Mouse (Mus musculus) embryonic facial prominence, embryonic 15.5 days (tissue): ENCODE data around the gene Ldhal6b. TPM values are rescaled to one million over a fixed set of nuclear protein-coding genes. Genes with fewer than 3 reads are reported as not detected.

Source experiments
- ATAC-seq: fragments of 200-750 bp; cut with Nextera tagmentation; 2 replicates; pipeline ENCODE4 v1.8.0; 2017; ENCODE audit warnings: low read depth, moderate TSS enrichment; ENCODE audit not compliant: insufficient number of reproducible peaks, low FRiP score, low TSS enrichment
- H3K27ac ChIP-seq: fragments of 300-500 bp; sonication (generic); replicated peaks from 2 replicates; pipeline ENCODE4 v1.5.1; 2015; ENCODE audit warnings: mild to moderate bottlenecking, inconsistent platforms
- H3K27me3 ChIP-seq: fragments of 300-500 bp; sonication (generic); 2 replicates; pipeline ENCODE4 v1.6.1; 2015; ENCODE audit warnings: inconsistent platforms
- H3K36me3 ChIP-seq: fragments of 300-500 bp; sonication (generic); 2 replicates; pipeline ENCODE4 v1.6.1; 2015; ENCODE audit warnings: mild to moderate bottlenecking, inconsistent platforms
- H3K4me1 ChIP-seq: fragments of 300-500 bp; sonication (generic); 2 replicates; pipeline ENCODE4 v1.6.1; 2015; ENCODE audit warnings: inconsistent platforms
- H3K4me2 ChIP-seq: fragments of 300-500 bp; sonication (generic); replicated peaks from 2 replicates; pipeline ENCODE4 v1.6.1; 2015; ENCODE audit warnings: mild to moderate bottlenecking, inconsistent platforms
- H3K4me3 ChIP-seq: fragments of 300-500 bp; sonication (generic); replicated peaks from 2 replicates; pipeline ENCODE4 v1.5.1; 2015; ENCODE audit warnings: mild to moderate bottlenecking, inconsistent platforms
- H3K9ac ChIP-seq: fragments of 300-500 bp; sonication (generic); 2 replicates; pipeline ENCODE4 v1.6.1; 2015; ENCODE audit warnings: inconsistent platforms
- H3K9me3 ChIP-seq: fragments of 300-500 bp; sonication (generic); replicated peaks from 2 replicates; pipeline ENCODE4 v1.6.1; 2016; ENCODE audit warnings: inconsistent platforms
- WGBS: fragments of 180-500 bp; shearing (Covaris S2); methylation state at CpG from one replicate; pipeline ENCODE4 v1.1.7; 2015; 5-methylcytosine and 5-hydroxymethylcytosine counted together
- polyA plus RNA-seq: library from polyadenylated mRNA; unstranded; fragments of >200 nt; fragmentation: Nextera tagmentation; extraction: Ambion mirVana; gene quantifications from 2 replicates; pipeline ENCODE4 v1.2.1, GENCODE M21; 2015

The Ldhal6b gene
- polyA plus RNA-seq, 1 experiment from 2014 or later, result not detected

- Histone ChIP-seq H3K9ac (no peak overlapping the region), H3K9me3 (no peaks in the 10 kb centered on the region), H3K4me3 (no peak overlapping the region), H3K27me3 (0 out of 2 replicates have a peak, but pooled peaks cover 2% of the 10 kb centered on the region), H3K4me2 (no peak overlapping the region), H3K4me1 (0 out of 2 replicates have a peak, but pooled peaks cover 4% of the 10 kb centered on the region), H3K27ac (no peak overlapping the region), H3K36me3 (peaks cover 14% of the 10 kb centered on the region)
- 91% methylated on average over 17 of the region's 17 CpGs for WGBS
- no peak for ATAC-seq
Observed at GRCm38 (mm10) chr17:5411205-5411604, 7.4 kb downstream of the Ldhal6b start.

DNA sequence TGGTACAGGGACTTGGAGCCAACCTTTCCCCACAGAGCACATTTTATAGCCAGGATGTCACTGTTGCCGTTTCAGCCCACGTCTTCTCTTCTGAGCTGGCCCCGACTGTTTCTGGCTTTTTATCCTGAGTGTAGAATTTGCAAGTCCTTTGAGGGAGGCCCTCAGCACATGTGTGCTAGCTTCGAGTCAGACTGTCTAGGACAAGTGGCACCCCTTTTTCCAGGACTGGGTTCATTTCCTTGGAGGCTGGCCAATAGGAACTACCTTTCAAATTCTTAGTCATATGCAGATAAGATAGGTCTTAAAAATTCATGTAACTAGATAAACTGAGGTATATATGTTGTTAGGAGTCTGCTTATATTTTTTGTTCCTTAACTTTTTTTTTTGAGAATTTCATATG is 8.2 kb downstream of the Ldhal6b start:
- ATAC-seq, result no peak
- Histone ChIP-seq H3K9me3 (no peaks in the 10 kb centered on the region), H3K4me2 (no peak overlapping the region), H3K9ac (no peak overlapping the region), H3K36me3 (peaks cover 14% of the 10 kb centered on the region), H3K27me3 (peaks cover 2% of the 10 kb centered on the region; the same call in 1 of the 2 replicates), H3K27ac (no peak overlapping the region), H3K4me3 (no peak overlapping the region), H3K4me1 (peaks cover 4% of the 10 kb centered on the region; the same call in 1 of the 2 replicates)
- 85% methylated on average over 4 of the region's 4 CpGs for WGBS

- H3K27ac ChIP-seq, result no peak overlapping the region
- H3K4me2 ChIP-seq, result no peak overlapping the region
- peaks cover 16% of the 10 kb centered on the region for H3K4me1 ChIP-seq
- H3K9ac ChIP-seq, result no peak overlapping the region
- H3K27me3 ChIP-seq, result peaks cover 11% of the 10 kb centered on the region; the same call in 1 of the 2 replicates
- no peak for ATAC-seq
- H3K4me3 ChIP-seq, result no peak overlapping the region
- peaks cover 14% of the 10 kb centered on the region for H3K36me3 ChIP-seq
- H3K9me3 ChIP-seq, result no peaks in the 10 kb centered on the region
- WGBS, result 70% methylated on average over 6 of the region's 6 CpGs
Observed at GRCm38 (mm10) chr17:5407030-5407429, 11.5 kb downstream of the Ldhal6b start.

DNA sequence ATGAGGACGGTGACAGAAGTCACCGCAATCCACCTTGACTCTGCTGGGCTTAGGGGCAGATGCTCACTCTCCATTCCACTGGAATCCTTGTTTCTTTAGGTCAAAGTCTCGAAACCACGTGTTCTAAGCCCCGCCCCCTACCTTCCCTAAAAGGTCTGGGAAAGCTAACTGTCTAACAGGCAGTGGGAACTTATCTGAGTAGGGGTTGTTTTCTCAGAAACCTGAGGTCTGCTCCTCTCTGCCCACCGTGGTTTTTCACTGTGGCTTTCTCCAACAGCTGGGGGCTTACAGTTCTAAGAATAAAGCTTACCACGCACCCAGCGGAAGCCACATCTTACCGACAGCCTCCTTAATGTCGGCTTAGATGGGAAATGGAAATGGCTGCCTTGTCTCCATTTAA is 12.0 kb downstream of the Ldhal6b start:
- Histone ChIP-seq H3K4me2 (no peak overlapping the region), H3K36me3 (peaks cover 14% of the 10 kb centered on the region), H3K9ac (no peak overlapping the region), H3K9me3 (no peaks in the 10 kb centered on the region), H3K27ac (no peak overlapping the region), H3K4me3 (no peak overlapping the region), H3K27me3 (peaks cover 11% of the 10 kb centered on the region; the same call in 1 of the 2 replicates), H3K4me1 (peaks cover 20% of the 10 kb centered on the region)
- 36% methylated on average over 10 of the region's 10 CpGs for WGBS
- no peak for ATAC-seq

- 75% methylated on average over 6 of the region's 6 CpGs for whole genome bisulfite sequencing
- Histone ChIP-seq H3K4me3 (no peak overlapping the region), H3K4me2 (no peak overlapping the region), H3K27ac (no peak overlapping the region), H3K9me3 (no peaks in the 10 kb centered on the region), H3K9ac (no peak overlapping the region), H3K27me3 (peaks cover 11% of the 10 kb centered on the region; the same call in 1 of the 2 replicates), H3K36me3 (no peaks in the 10 kb centered on the region), H3K4me1 (peaks cover 28% of the 10 kb centered on the region)
- ATAC-seq, result no peak
Observed at GRCm38 (mm10) chr17:5403885-5404284, 14.7 kb downstream of the Ldhal6b start.

- 26% methylated on average over 8 of the region's 8 CpGs for WGBS
- Histone ChIP-seq H3K4me2 (peak overlapping the region; percentile 37), H3K9ac (no peak overlapping the region), H3K27ac (no peak overlapping the region), H3K4me3 (no peak overlapping the region), H3K27me3 (peaks cover 11% of the 10 kb centered on the region; the same call in 1 of the 2 replicates), H3K9me3 (no peaks in the 10 kb centered on the region), H3K4me1 (peaks cover 29% of the 10 kb centered on the region), H3K36me3 (no peaks in the 10 kb centered on the region)
- ATAC-seq, result peak; percentile 84
Observed at GRCm38 (mm10) chr17:5402624-5403023, 15.9 kb downstream of the Ldhal6b start.

DNA sequence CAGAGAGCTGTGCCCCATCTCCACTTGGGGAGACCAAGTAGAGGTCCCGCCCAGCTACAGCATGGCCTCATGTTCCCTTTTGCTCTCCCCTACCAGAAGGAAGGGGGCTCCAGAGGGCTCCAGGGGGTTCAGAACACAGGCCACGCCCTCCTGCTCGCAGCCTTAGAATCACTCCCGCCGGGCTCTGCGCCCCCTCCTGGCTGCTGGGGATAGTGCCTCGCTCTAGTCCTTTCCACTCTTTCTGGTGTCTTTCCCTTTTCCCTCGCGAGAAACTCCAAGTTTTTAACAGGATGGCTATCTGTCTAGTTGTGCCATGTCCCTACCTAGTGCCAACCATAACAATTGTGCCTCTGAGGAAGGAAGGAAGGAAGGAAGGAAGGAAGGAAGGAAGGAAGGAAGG is 16.5 kb downstream of the Ldhal6b start:
- Histone ChIP-seq H3K9me3 (no peaks in the 10 kb centered on the region), H3K4me2 (peak overlapping the region; percentile 37), H3K27ac (no peak overlapping the region), H3K27me3 (peaks cover 9% of the 10 kb centered on the region; the same call in 1 of the 2 replicates), H3K36me3 (no peaks in the 10 kb centered on the region), H3K9ac (no peak overlapping the region), H3K4me1 (peaks cover 35% of the 10 kb centered on the region), H3K4me3 (no peak overlapping the region)
- ATAC-seq, result 0 out of 2 replicates have a peak, but pooled peaks have one; percentile 16
- 5% methylated on average over 9 of the region's 9 CpGs for WGBS

DNA sequence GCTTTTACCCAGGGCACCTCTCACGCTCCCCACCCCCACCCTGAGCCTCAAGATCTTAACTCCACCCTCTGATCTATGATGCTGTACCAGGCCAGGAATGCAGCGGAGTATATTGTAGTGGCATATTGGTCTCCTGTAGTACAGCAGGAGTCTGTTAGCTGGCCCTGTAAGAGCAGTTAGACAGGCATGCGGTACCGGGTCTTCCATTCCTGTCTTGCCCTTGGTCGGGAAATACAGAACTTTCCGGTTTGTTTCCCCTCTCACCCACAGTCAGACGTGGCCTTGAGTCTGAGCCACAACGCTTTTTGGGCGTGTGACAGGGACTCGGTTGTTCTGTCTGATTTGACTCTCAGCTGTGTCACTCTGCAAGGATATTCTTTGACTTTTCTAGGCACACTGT is 17.3 kb downstream of the Ldhal6b start:
- Histone ChIP-seq H3K9ac (no peak overlapping the region), H3K27me3 (peaks cover 9% of the 10 kb centered on the region; the same call in 1 of the 2 replicates), H3K9me3 (no peaks in the 10 kb centered on the region), H3K4me3 (no peak overlapping the region), H3K4me1 (peaks cover 36% of the 10 kb centered on the region), H3K36me3 (no peaks in the 10 kb centered on the region), H3K4me2 (no peak overlapping the region), H3K27ac (no peak overlapping the region)
- no peak for ATAC-seq
- WGBS, result 77% methylated on average over 10 of the region's 10 CpGs

GRCm38 (mm10) chr17:5400435-5401090 is 18.0 kb downstream of the Ldhal6b start:
- Histone ChIP-seq H3K27ac (no peak overlapping the region), H3K9ac (no peak overlapping the region), H3K27me3 (peaks cover 9% of the 10 kb centered on the region; the same call in 1 of the 2 replicates), H3K4me1 (peaks cover 36% of the 10 kb centered on the region), H3K9me3 (no peaks in the 10 kb centered on the region), H3K4me2 (no peak overlapping the region), H3K36me3 (no peaks in the 10 kb centered on the region), H3K4me3 (no peak overlapping the region)
- ATAC-seq, result no peak
- WGBS, result 72% methylated on average over 14 of the region's 14 CpGs

DNA sequence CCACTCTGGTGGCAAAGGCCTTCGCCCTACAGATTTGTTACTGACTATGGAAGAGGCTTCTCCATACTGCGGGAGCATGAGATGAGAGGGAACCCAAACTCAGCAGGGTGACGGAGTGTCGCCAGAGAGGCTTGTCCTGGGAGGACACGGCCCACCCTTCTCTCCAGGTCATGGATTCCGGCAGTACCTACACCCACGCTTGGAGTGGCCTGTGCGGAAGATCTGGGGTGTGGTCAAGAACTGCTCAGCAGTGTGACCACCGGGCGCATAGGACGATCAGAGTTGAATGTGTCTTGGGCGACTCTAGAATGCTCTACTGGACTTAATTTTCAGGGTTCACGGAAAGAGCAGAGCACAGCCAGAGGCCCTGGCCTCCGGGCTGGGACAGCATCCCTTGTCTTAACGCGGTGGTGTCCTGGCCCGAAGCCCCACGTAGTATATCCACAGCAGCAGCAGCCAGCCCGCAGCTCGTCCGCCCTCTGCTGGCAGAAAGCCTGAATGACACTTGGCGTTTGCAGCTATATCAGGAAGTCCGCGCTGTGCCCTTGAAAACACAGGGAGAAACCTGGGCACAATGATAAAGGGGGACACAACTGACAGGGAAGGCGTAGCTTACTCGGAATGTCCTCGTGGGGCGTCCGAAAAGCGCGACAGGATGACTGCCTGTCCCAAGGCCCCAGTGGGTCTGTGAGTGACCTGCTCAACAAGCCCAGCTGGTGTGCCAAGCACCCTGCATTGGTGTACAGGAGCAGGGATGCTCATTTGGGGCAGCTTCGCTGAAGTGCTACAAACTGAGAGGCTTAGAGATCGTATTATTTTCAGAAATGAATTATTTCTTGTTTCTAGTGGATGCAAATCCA is 21.2 kb downstream of the Ldhal6b start:
- Histone ChIP-seq H3K4me2 (peak overlapping the region; percentile 31), H3K9me3 (no peaks in the 10 kb centered on the region), H3K27ac (no peak overlapping the region), H3K9ac (no peak overlapping the region), H3K36me3 (no peaks in the 10 kb centered on the region), H3K27me3 (no peaks in the 10 kb centered on the region), H3K4me1 (peaks cover 20% of the 10 kb centered on the region), H3K4me3 (no peak overlapping the region)
- 26% methylated on average over 33 of the region's 33 CpGs for WGBS
- ATAC-seq, result peak; percentile 49

- Histone ChIP-seq H3K27ac (0 out of 2 replicates have a peak overlapping the region, but pooled peaks have one; percentile 6), H3K4me2 (no peak overlapping the region), H3K9me3 (no peaks in the 10 kb centered on the region), H3K9ac (no peak overlapping the region), H3K36me3 (no peaks in the 10 kb centered on the region), H3K27me3 (no peaks in the 10 kb centered on the region), H3K4me1 (peaks cover 16% of the 10 kb centered on the region), H3K4me3 (no peak overlapping the region)
- 68% methylated on average over 5 of the region's 5 CpGs for WGBS
- ATAC-seq, result no peak
Observed at GRCm38 (mm10) chr17:5396213-5396612, 22.4 kb downstream of the Ldhal6b start.
